Mouse (Mus musculus) midbrain, postnatal 0 days (tissue): ENCODE data around the gene Adamts16. TPM values are rescaled to one million over a fixed set of nuclear protein-coding genes. Genes with fewer than 3 reads are reported as not detected.
A peak's percentile ranks its signal among the peaks of the same experiment; 100 is the strongest.

ENCODE experiments used
- ATAC-seq: fragments of 200-750 bp; cut with Nextera tagmentation; 2 replicates; pipeline ENCODE4 v1.8.0; 2017; ENCODE audit warnings: moderate number of reproducible peaks, mild to moderate bottlenecking, moderate TSS enrichment, moderate library complexity; ENCODE audit not compliant: low FRiP score
- DNase-seq: peaks from one replicate; pipeline ENCODE4 v3.0.0-alpha.2; 2015; ENCODE audit warnings: low spot score
- H3K27ac ChIP-seq: fragments of 300-500 bp; sonication (generic); 2 replicates; pipeline ENCODE4 v1.5.1; 2014; ENCODE audit warnings: low read depth, mild to moderate bottlenecking, low read length, mixed read lengths
- H3K27me3 ChIP-seq: fragments of 300-500 bp; sonication (generic); 2 replicates; pipeline ENCODE4 v1.6.1; 2014; ENCODE audit warnings: low read length, control low read depth, mixed read lengths; ENCODE audit not compliant: insufficient read depth
- H3K36me3 ChIP-seq: fragments of 300-500 bp; sonication (generic); 2 replicates; pipeline ENCODE4 v1.6.1; 2014; ENCODE audit warnings: low read length, control low read depth, mixed read lengths; ENCODE audit not compliant: insufficient read depth
- H3K4me1 ChIP-seq: fragments of 300-500 bp; sonication (generic); 2 replicates; pipeline ENCODE4 v1.6.1; 2014; ENCODE audit warnings: mild to moderate bottlenecking, control low read depth, antibody characterized with exemption, low read length, mixed read lengths; ENCODE audit not compliant: insufficient read depth
- H3K4me2 ChIP-seq: fragments of 300-500 bp; sonication (generic); 2 replicates; pipeline ENCODE4 v1.6.1; 2014; ENCODE audit warnings: low read depth, mild to moderate bottlenecking, low read length, mixed read lengths; ENCODE audit not compliant: poor library complexity, severe bottlenecking
- H3K4me3 ChIP-seq: fragments of 300-500 bp; sonication (generic); 2 replicates; pipeline ENCODE4 v1.5.1; 2014; ENCODE audit warnings: low read depth, mild to moderate bottlenecking, low read length, moderate library complexity
- H3K9ac ChIP-seq: fragments of 300-500 bp; sonication (generic); replicated peaks from 2 replicates; pipeline ENCODE4 v1.6.1; 2014; ENCODE audit warnings: mild to moderate bottlenecking, low read length, moderate library complexity, mixed read lengths; ENCODE audit not compliant: poor library complexity, severe bottlenecking
- H3K9me3 ChIP-seq: fragments of 300-500 bp; sonication (generic); 2 replicates; pipeline ENCODE4 v1.6.1; 2016; ENCODE audit warnings: low read length, control low read depth
- CTCF ChIP-seq: IDR thresholded peaks from 2 replicates; pipeline ENCODE4 v1.5.1; 2016; ENCODE audit warnings: antibody characterized with exemption, mild to moderate bottlenecking
- WGBS: fragments of 180-500 bp; shearing (Covaris S2); extraction: QIAGEN DNeasy Blood & Tissue Kit; methylation state at CpG from one replicate; pipeline ENCODE4 v1.1.7; 2014; 5-methylcytosine and 5-hydroxymethylcytosine counted together
- polyA plus RNA-seq: library from polyadenylated mRNA; unstranded; fragments of >200 nt; fragmentation: Nextera tagmentation; extraction: Ambion mirVana; gene quantifications from 2 replicates; pipeline ENCODE4 v1.2.1, GENCODE M21; 2015
- total RNA-seq: library from RNA; depleted of rRNA; stranded (reverse); fragments of >200 nt; gene quantifications from 2 replicates; pipeline ENCODE4 v1.2.3, GENCODE M21; 2014

Gene Adamts16
- total and polyA plus RNA-seq, 2 experiments from 2014 or later = 2.2 to 4.8 TPM

DNA sequence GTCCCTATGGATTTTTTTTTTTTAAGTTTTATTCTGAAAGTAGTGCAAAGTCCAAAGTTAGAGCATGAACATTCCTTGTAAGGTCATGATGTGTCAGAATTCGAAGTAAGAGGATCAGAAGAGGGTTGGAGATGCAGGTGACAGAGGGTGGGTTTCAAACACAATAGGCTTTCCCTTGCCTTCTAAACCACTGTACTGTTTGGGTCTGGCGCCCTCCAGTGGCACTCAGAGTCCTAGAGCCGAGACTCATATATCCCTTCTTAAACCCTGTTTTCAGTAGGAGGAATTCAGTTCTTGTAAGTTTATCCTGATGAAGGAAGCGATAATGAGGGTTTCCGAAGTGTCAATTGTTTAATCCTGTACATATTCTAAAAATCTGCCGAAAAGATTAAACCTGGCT, 1.4 kb downstream of the Adamts16 start:
- Histone ChIP-seq H3K27me3 (no peaks in the 10 kb centered on the region), H3K27ac (no peak overlapping the region), H3K36me3 (no peaks in the 10 kb centered on the region), H3K4me2 (peak overlapping the region; percentile 89), H3K4me1 (no peaks in the 10 kb centered on the region), H3K9ac (0 out of 2 replicates have a peak overlapping the region, but pooled peaks have one; percentile 14), H3K4me3 (peak overlapping the region; percentile 58; the same call in 1 of the 2 replicates), H3K9me3 (no peaks in the 10 kb centered on the region)
- ATAC-seq (peak; percentile 77; the same call in 1 of the 2 replicates), DNase-seq (peak; percentile 91)
- 7% methylated on average over 6 of the region's 6 CpGs for WGBS
- peak; percentile 97 for TF ChIP-seq CTCF

DNA sequence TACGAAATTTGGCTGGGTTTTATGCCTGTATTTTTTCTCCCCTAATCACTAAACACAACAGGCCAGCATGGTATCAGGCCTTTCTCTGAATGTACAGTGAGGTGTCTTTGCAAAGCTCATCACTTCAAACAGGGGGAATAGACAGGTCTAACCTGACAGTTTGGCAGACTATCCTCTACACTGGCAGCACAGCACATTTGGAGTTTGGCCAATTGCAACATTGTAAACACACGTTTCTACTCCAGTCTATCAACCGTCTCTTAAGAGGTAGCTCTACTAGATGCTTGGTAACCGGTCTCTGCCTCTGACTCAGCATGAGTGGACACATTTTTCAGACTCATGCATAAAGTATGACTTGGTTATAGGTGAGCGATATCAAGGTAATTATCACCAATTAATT, 4.0 kb downstream of the Adamts16 start:
- Histone ChIP-seq H3K4me1 (0 out of 2 replicates have a peak, but pooled peaks cover 3% of the 10 kb centered on the region), H3K9ac (no peak overlapping the region), H3K4me2 (no peak overlapping the region), H3K9me3 (no peaks in the 10 kb centered on the region), H3K27ac (no peak overlapping the region), H3K36me3 (no peaks in the 10 kb centered on the region), H3K4me3 (no peak overlapping the region), H3K27me3 (no peaks in the 10 kb centered on the region)
- DNase-seq (peak; percentile 26), ATAC-seq (no peak)
- WGBS = 78% methylated on average over 5 of the region's 5 CpGs
- TF ChIP-seq CTCF = no peak

DNA sequence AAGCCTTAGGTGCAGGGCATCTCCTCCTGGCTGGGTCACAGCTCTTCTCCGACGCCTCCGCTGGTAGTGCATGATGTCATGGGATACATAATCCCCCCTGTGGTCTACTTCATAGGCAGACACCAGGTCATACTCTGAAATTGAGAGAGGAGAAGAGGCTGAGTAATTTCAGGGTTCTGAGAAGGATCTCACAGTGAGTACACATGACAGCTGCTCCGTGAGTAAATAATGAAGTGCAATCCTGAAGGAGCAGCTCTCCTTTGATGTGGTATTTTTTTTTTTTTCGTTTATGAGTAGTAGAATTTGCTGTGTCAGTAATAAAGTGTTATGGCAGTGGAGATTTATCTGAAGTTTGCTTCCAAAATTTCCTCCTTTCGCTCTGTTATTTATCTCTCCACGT, 5.4 kb downstream of the Adamts16 start:
- Histone ChIP-seq H3K4me2 (no peak overlapping the region), H3K9me3 (no peaks in the 10 kb centered on the region), H3K27me3 (no peaks in the 10 kb centered on the region), H3K27ac (no peak overlapping the region), H3K4me3 (no peak overlapping the region), H3K9ac (no peak overlapping the region), H3K4me1 (0 out of 2 replicates have a peak, but pooled peaks cover 3% of the 10 kb centered on the region), H3K36me3 (no peaks in the 10 kb centered on the region)
- DNase-seq = no peak
- no peak for TF ChIP-seq CTCF
- ATAC-seq = no peak
- WGBS = 74% methylated on average over 7 of the region's 7 CpGs

DNA sequence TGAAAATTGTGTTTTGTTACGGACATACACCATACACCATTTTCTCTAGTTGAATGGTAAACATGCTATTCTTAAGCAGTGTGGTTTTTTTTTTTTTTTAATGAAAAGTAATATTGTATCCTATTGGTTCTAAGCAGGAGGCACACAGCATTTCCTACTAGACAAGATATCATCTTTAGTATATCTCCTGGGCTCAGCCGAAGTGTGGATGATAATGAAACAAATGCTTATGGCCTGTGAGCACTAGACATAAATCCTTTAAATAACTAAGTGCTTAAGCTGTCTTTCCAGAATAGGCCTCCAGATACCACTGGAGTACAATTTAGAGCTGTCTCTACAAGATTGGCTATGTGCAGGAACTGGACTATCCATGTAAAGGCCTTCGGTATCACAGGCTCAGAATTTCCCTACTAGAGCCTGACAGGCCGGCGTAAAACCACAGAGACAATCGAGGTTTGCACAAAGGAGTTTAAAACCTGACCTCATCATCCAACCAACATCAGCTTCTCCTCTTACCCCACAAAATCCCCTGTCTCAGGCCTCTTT, 8.9 kb downstream of the Adamts16 start:
- Histone ChIP-seq H3K9me3 (no peaks in the 10 kb centered on the region), H3K4me3 (no peak overlapping the region), H3K36me3 (no peaks in the 10 kb centered on the region), H3K9ac (no peak overlapping the region), H3K4me2 (no peak overlapping the region), H3K27me3 (no peaks in the 10 kb centered on the region), H3K27ac (no peak overlapping the region), H3K4me1 (0 out of 2 replicates have a peak, but pooled peaks cover 3% of the 10 kb centered on the region)
- DNase-seq (no peak), ATAC-seq (no peak)
- 84% methylated on average over 6 of the region's 6 CpGs for WGBS
- no peak for TF ChIP-seq CTCF

DNA sequence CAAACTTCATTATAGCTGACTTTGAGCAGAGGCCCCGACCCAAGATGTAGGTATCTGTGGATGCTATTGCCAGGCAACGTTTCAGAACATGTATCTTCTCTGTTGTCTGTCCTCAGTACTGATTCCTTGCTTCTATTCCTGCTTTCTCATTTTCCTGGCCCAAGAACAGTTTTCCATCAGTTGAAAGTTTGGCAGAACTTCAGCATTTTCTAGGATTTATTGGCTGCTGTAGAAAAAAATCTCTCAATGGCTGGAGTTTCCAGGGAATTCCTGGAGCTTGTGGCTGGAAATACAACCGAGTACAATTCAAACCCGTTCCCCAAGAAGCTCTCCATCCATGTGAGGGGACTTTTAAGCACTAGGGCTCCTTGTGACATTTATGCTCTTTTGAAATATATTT, 10.6 kb downstream of the Adamts16 start:
- no peak overlapping the region for H3K4me2 ChIP-seq
- ATAC-seq = no peak
- no peaks in the 10 kb centered on the region for H3K9me3 ChIP-seq
- H3K4me1 ChIP-seq = 0 out of 2 replicates have a peak, but pooled peaks cover 3% of the 10 kb centered on the region
- WGBS = 68% methylated on average over 4 of the region's 4 CpGs
- H3K4me3 ChIP-seq = no peak overlapping the region
- H3K9ac ChIP-seq = no peak overlapping the region
- no peaks in the 10 kb centered on the region for H3K27me3 ChIP-seq
- H3K27ac ChIP-seq = no peak overlapping the region
- no peak for DNase-seq
- no peak for TF ChIP-seq CTCF
- H3K36me3 ChIP-seq = no peaks in the 10 kb centered on the region

DNA sequence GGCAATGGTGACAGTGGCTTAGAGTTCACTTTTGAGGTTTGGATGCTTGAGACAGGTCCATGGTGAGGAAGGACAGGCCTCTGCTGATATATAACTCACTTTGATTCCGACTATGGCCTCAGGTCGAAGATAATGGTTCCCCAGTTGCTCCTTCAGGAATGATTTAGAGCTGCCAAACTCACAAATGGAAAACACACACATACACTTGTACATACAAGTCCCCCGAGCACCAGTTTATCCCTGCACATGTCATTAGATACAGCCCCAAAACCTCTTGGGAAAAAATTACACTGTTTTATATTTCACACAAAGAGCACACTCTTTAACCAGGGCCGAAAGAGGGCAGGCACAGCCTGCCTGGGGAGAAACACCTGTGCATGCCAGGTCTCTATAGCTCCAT, 14.1 kb downstream of the Adamts16 start:
- no peaks in the 10 kb centered on the region for H3K9me3 ChIP-seq
- WGBS = 93% methylated on average over 4 of the region's 4 CpGs
- no peak overlapping the region for H3K4me2 ChIP-seq
- no peak overlapping the region for H3K4me3 ChIP-seq
- DNase-seq (no peak), ATAC-seq (no peak)
- no peak overlapping the region for H3K27ac ChIP-seq
- no peaks in the 10 kb centered on the region for H3K36me3 ChIP-seq
- H3K27me3 ChIP-seq = no peaks in the 10 kb centered on the region
- H3K9ac ChIP-seq = no peak overlapping the region
- no peaks in the 10 kb centered on the region for H3K4me1 ChIP-seq
- no peak for TF ChIP-seq CTCF
